Mouse (Mus musculus): ENCODE measurements at regions not wholly inside any gene's neighbourhood (a gene's known extent, or its start where the extent isn't known, plus 50 kb on each side); places are given as distances from the start of the nearest gene placed in this dataset.
"Not testable (repeated sequence)": the region's sequence is repeated elsewhere in the genome, so short reads cannot be mapped to it uniquely, and the experiment has no call there.

GRCm38 (mm10) chr12:71703146-71703902 is 127.6 kb upstream of the Daam1 start:
- intact Hi-C loops (cut with DNase I) = loop anchor here (10.0 kb wide), 2 partner anchors 129 to 209 kb away; no protein-coding TSS in a partner anchor

GRCm38 (mm10) chr12:71704431-71704830 is 126.4 kb upstream of the Daam1 start:
- intact Hi-C loops (cut with DNase I) = loop anchor here (10.0 kb wide), 2 partner anchors 130 to 210 kb away; no protein-coding TSS in a partner anchor

- intact Hi-C loops (cut with DNase I) = loop anchor here (2.0 to 10.0 kb wide), 4 partner anchors 133 to 511 kb away; no protein-coding TSS in a partner anchor
These were observed 123.0 kb upstream of the Daam1 start for GRCm38 (mm10) chr12:71707727-71708369.

- intact Hi-C loops (cut with DNase I) = no loop called here
These were observed 116.3 kb upstream of the Daam1 start for GRCm38 (mm10) chr12:71714606-71715005.

GRCm38 (mm10) chr12:71718412-71718811 is 112.5 kb upstream of the Daam1 start:
- intact Hi-C loops (cut with DNase I) = not testable (repeated sequence)

- intact Hi-C loops (cut with DNase I) = no loop called here
These were observed 112.0 kb upstream of the Daam1 start for GRCm38 (mm10) chr12:71718911-71719310.

- intact Hi-C loops (cut with DNase I) = no loop called here
These were observed 105.7 kb upstream of the Daam1 start for GRCm38 (mm10) chr12:71725140-71725539.

GRCm38 (mm10) chr12:71725713-71726336 is 105.1 kb upstream of the Daam1 start:
- intact Hi-C loops (cut with DNase I) = no loop called here

- intact Hi-C loops (cut with DNase I) = no loop called here
These were observed 87.5 kb upstream of the Daam1 start for GRCm38 (mm10) chr12:71743345-71743744.

GRCm38 (mm10) chr12:71746011-71746410 is 84.9 kb upstream of the Daam1 start:
- intact Hi-C loops (cut with DNase I) = no loop called here

GRCm38 (mm10) chr12:71747386-71747785 is 83.5 kb upstream of the Daam1 start:
- intact Hi-C loops (cut with DNase I) = no loop called here

- intact Hi-C loops (cut with DNase I) = no loop called here
These were observed 83.0 kb upstream of the Daam1 start for GRCm38 (mm10) chr12:71747831-71748368.

GRCm38 (mm10) chr12:71748731-71749130 is 82.1 kb upstream of the Daam1 start:
- intact Hi-C loops (cut with DNase I) = no loop called here

- intact Hi-C loops (cut with DNase I) = no loop called here
These were observed 81.2 kb upstream of the Daam1 start for GRCm38 (mm10) chr12:71749668-71750067.

- intact Hi-C loops (cut with DNase I) = no loop called here
These were observed 78.1 kb upstream of the Daam1 start for GRCm38 (mm10) chr12:71752741-71753260.

GRCm38 (mm10) chr12:71753276-71753675 is 77.6 kb upstream of the Daam1 start:
- intact Hi-C loops (cut with DNase I) = no loop called here

- intact Hi-C loops (cut with DNase I) = no loop called here
These were observed 67.7 kb upstream of the Daam1 start for GRCm38 (mm10) chr12:71763194-71763593.

- intact Hi-C loops (cut with DNase I) = loop anchor here (5.0 kb wide), 1 partner anchor 66 kb away; the partner anchor contains the start of gene Daam1
These were observed 64.8 kb upstream of the Daam1 start for GRCm38 (mm10) chr12:71766086-71766485.

GRCm38 (mm10) chr12:71766636-71767035 is 64.2 kb upstream of the Daam1 start:
- intact Hi-C loops (cut with DNase I) = loop anchor here (5.0 kb wide), 1 partner anchor 66 kb away; the partner anchor contains the start of gene Daam1

GRCm38 (mm10) chr12:71767896-71768295 is 63.0 kb upstream of the Daam1 start:
- intact Hi-C loops (cut with DNase I) = loop anchor here (1.0 to 5.0 kb wide), 2 partner anchors 64 to 279 kb away; partner anchors contain the start of gene Daam1

- intact Hi-C loops (cut with DNase I) = loop anchor here (1.0 to 5.0 kb wide), 2 partner anchors 64 to 279 kb away; partner anchors contain the start of gene Daam1
These were observed 62.4 kb upstream of the Daam1 start for GRCm38 (mm10) chr12:71768471-71768870.

All from adrenal gland (tissue).